In genomic region chr8:121668553-121668952, GRCm38 (mm10) we compare ENCODE assay signal across 8 mouse cellular contexts. TPM values are rescaled to one million over a fixed set of nuclear protein-coding genes. Genes with fewer than 3 reads are reported as not detected.
DNase-seq lines count a peak whose midpoint lies in the region; ATAC-seq and TF ChIP-seq lines count a peak whose summit lies in the region.

No protein-coding gene starts in this region.

- no peak overlapping the region for H3K4me3 ChIP-seq in intestine, embryonic 14.5 days (ENCODE audit: low read depth, low read length)
- H3K4me3 ChIP-seq in intestine, postnatal 0 days (ENCODE audit: low read depth, low read length): no peak overlapping the region
- H3K4me3 ChIP-seq in ES-E14 (ENCODE audit: insufficient read depth in 1 of 2, low read depth in 1 of 2, low read length in 2 of 2, poor library complexity in 1 of 2, severe bottlenecking in 1 of 2): peak overlapping the region; percentile 29 to 47; a peak in 3 of 4 replicates
- no peak overlapping the region for H3K4me3 ChIP-seq in heart, embryonic 14.5 days (ENCODE audit: control insufficient read depth in 1 of 2, insufficient read depth in 1 of 2, low read depth in 1 of 2, low read length in 2 of 2)

- no peak for ATAC-seq in intestine, embryonic 14.5 days (replicated peaks; ENCODE audit: low FRiP score, low TSS enrichment, low read depth)
- no peak for ATAC-seq in intestine, postnatal 0 days
- no peak for ATAC-seq in heart, embryonic 14.5 days (ENCODE audit: insufficient number of reproducible peaks, insufficient read depth, low FRiP score, low read depth)
- ATAC-seq in monocyte, adult 5-6 weeks (replicated peaks; ENCODE audit: insufficient number of reproducible peaks, low FRiP score, low TSS enrichment, poor library complexity, severe bottlenecking): no peak
- no peak for ATAC-seq in megakaryocyte, adult 5-6 weeks (ENCODE audit: poor library complexity, severe bottlenecking)

- 32% methylated on average over 6 of the region's 6 CpGs for WGBS in intestine, embryonic 14.5 days
- 47% methylated on average over 6 of the region's 6 CpGs for WGBS in intestine, postnatal 0 days
- WGBS in heart, embryonic 14.5 days: 37% methylated on average over 6 of the region's 6 CpGs

- no peak for TF ChIP-seq CTCF in intestine, postnatal 0 days (IDR thresholded peaks at IDR 0.05; ENCODE audit: low read depth)

- no peaks in the 10 kb centered on the region for H3K9me3 ChIP-seq in intestine, embryonic 14.5 days (ENCODE audit: control insufficient read depth, low read length)
- no peaks in the 10 kb centered on the region for H3K9me3 ChIP-seq in intestine, postnatal 0 days (ENCODE audit: control insufficient read depth)
- H3K9me3 ChIP-seq in ES-E14 (ENCODE audit: control insufficient read depth, insufficient read depth, low read depth, low read length): no peaks in the 10 kb centered on the region
- H3K9me3 ChIP-seq in heart, embryonic 14.5 days (ENCODE audit: control insufficient read depth, low read length): no peaks in the 10 kb centered on the region

- peaks cover 31% of the 10 kb centered on the region for H3K4me1 ChIP-seq in intestine, embryonic 14.5 days (replicated peaks; ENCODE audit: control insufficient read depth, insufficient read depth, low read length)
- peaks cover 3% of the 10 kb centered on the region; the same call in 1 of the 2 replicates for H3K4me1 ChIP-seq in intestine, postnatal 0 days (replicated peaks; ENCODE audit: control insufficient read depth, insufficient read depth, low read length)
- H3K4me1 ChIP-seq in ES-E14 (ENCODE audit: control insufficient read depth in 2 of 2, insufficient read depth in 2 of 2, low read length in 2 of 2, poor library complexity in 1 of 2): peaks cover 2 to 14% of the 10 kb centered on the region in 2 experiments; a peak in 2 of 4 replicates
- peaks cover 19 to 24% of the 10 kb centered on the region in 2 experiments for H3K4me1 ChIP-seq in heart, embryonic 14.5 days (ENCODE audit: control insufficient read depth in 2 of 2, insufficient read depth in 2 of 2, low read length in 2 of 2)

- H3K9ac ChIP-seq in intestine, embryonic 14.5 days (ENCODE audit: low read length): no peak overlapping the region
- no peak overlapping the region for H3K9ac ChIP-seq in intestine, postnatal 0 days (ENCODE audit: low read depth, low read length)
- H3K9ac ChIP-seq in ES-E14 (ENCODE audit: insufficient read depth, low read depth, low read length, poor library complexity, severe bottlenecking): peak overlapping the region; percentile 38
- 0 out of 2 replicates have a peak overlapping the region, but pooled peaks have one; percentile 11 for H3K9ac ChIP-seq in heart, embryonic 14.5 days (ENCODE audit: low read length)

- in situ Hi-C loops in ES-E14 (cut with MboI; ENCODE audit: low sequenced_read_pairs in 2 of 2, unreplicated experiment in 2 of 2): no loop called here

- no peaks in the 10 kb centered on the region for H3K36me3 ChIP-seq in intestine, embryonic 14.5 days (ENCODE audit: control insufficient read depth, insufficient read depth, low read length)
- H3K36me3 ChIP-seq in intestine, postnatal 0 days (ENCODE audit: control insufficient read depth, insufficient read depth): no peaks in the 10 kb centered on the region
- no peaks in the 10 kb centered on the region for H3K36me3 ChIP-seq in ES-E14 (ENCODE audit: control insufficient read depth, insufficient read depth, low read length, poor library complexity, severe bottlenecking)
- H3K36me3 ChIP-seq in heart, embryonic 14.5 days (ENCODE audit: control insufficient read depth, insufficient read depth, low read length): no peaks in the 10 kb centered on the region

- no peak for DNase-seq in intestine, embryonic 14.5 days (ENCODE audit: low spot score)
- DNase-seq in ES-E14 (ENCODE audit: low read depth, low spot score): no peak
- peak; percentile 79 for DNase-seq in lung, postnatal 10 days
- DNase-seq in urinary bladder, postnatal 4 days (ENCODE audit: low spot score in 2 of 2): no peak

- H3K4me2 ChIP-seq in intestine, embryonic 14.5 days (ENCODE audit: low read length): no peak overlapping the region
- H3K4me2 ChIP-seq in intestine, postnatal 0 days (replicated peaks; ENCODE audit: low read depth): no peak overlapping the region
- H3K4me2 ChIP-seq in heart, embryonic 14.5 days (ENCODE audit: low read length): peak overlapping the region; percentile 8; the same call in 1 of the 2 replicates

- peak overlapping the region; percentile 51 for H3K27ac ChIP-seq in intestine, embryonic 14.5 days (ENCODE audit: low read depth)
- no peak overlapping the region for H3K27ac ChIP-seq in intestine, postnatal 0 days (ENCODE audit: low read depth, low read length)
- H3K27ac ChIP-seq in ES-E14 (ENCODE audit: insufficient read depth, low read depth, low read length, poor library complexity, severe bottlenecking): no peak overlapping the region
- H3K27ac ChIP-seq in heart, embryonic 14.5 days (replicated peaks in 1 of 2; ENCODE audit: control insufficient read depth in 1 of 2, insufficient read depth in 1 of 2, low read depth in 2 of 2, low read length in 2 of 2): peak overlapping the region; percentile 12 to 45; a peak in 3 of 4 replicates

- no peaks in the 10 kb centered on the region for H3K27me3 ChIP-seq in intestine, embryonic 14.5 days (replicated peaks; ENCODE audit: control insufficient read depth, insufficient read depth, low read length)
- no peaks in the 10 kb centered on the region for H3K27me3 ChIP-seq in intestine, postnatal 0 days (replicated peaks; ENCODE audit: control insufficient read depth, insufficient read depth, low read length)
- H3K27me3 ChIP-seq in heart, embryonic 14.5 days (ENCODE audit: control insufficient read depth, insufficient read depth, low read length): no peaks in the 10 kb centered on the region

TF ChIP-seq in ES-E14, 5 proteins besides CTCF, POLR2A, EP300 and RAD21:
- TF ChIP-seq CHD2 (IDR thresholded peaks at IDR 0.05; ENCODE audit: low read depth, low read length): no peak
- no peak for TF ChIP-seq ZC3H11A (IDR thresholded peaks at IDR 0.05; ENCODE audit: borderline replicate concordance, low read depth, low read length)
- TF ChIP-seq ZNF384 (IDR thresholded peaks at IDR 0.05; ENCODE audit: low read depth, low read length): no peak
- no peak for TF ChIP-seq MAFK (IDR thresholded peaks at IDR 0.05; ENCODE audit: insufficient read depth, low read depth, low read length)
- TF ChIP-seq HCFC1 (IDR thresholded peaks at IDR 0.05; ENCODE audit: borderline replicate concordance, insufficient read depth, low read length): no peak

RNA-seq across cellular contexts. Expression of gene Zcchc14, which starts 15.9 kb away (rescaled TPM):
- polyA plus RNA-seq in intestine, embryonic 14.5 days (2014; fragmentation: Nextera tagmentation; extraction: Ambion mirVana): 21.9 and 25.1 TPM in 2 replicates
- polyA plus RNA-seq in intestine, postnatal 0 days (2015; fragmentation: Nextera tagmentation; extraction: Ambion mirVana): 6.9 and 8.3 TPM in 2 replicates
- total RNA-seq in ES-E14 (2012; rRNA removed): 18.6 and 19.6 TPM in 2 replicates
- polyA plus RNA-seq in heart, embryonic 14.5 days (2014; fragmentation: Nextera tagmentation; extraction: Ambion mirVana): 12.9 and 13.9 TPM in 2 replicates
- total RNA-seq in monocyte, adult 5-6 weeks (2017): 0.19 to 0.21 TPM in 2 of 3 replicates, not detected in the other
- 0.36 and 0.56 TPM in 2 replicates for total RNA-seq in megakaryocyte, adult 5-6 weeks (2015)
- 0.04 and 0.99 TPM in 2 replicates for total RNA-seq in megakaryocyte, adult 5-6 weeks (2017)

Comparison
In these comparisons a context has a peak if more than half of its experiments do, and no peak if none do; other contexts are left out.
1. H3K27ac ChIP-seq: peak in intestine, embryonic 14.5 days (single experiment) and heart, embryonic 14.5 days (2 of 2); none in intestine, postnatal 0 days (single experiment) and ES-E14 (single experiment).
2. H3K4me3 ChIP-seq: peak in ES-E14 (2 of 2); none in intestine, embryonic 14.5 days (single experiment), intestine, postnatal 0 days (single experiment) and heart, embryonic 14.5 days (0 of 2).
3. H3K9ac ChIP-seq: peak in ES-E14 (single experiment) and heart, embryonic 14.5 days (single experiment); none in intestine, embryonic 14.5 days (single experiment) and intestine, postnatal 0 days (single experiment).